Mouse (Mus musculus): ENCODE measurements around the gene Ggt7. TPM values are rescaled to one million over a fixed set of nuclear protein-coding genes. Genes with fewer than 3 reads are reported as not detected.
A peak's percentile ranks its signal among the peaks of the same experiment; 100 is the strongest.
"Not testable (repeated sequence)": the region's sequence is repeated elsewhere in the genome, so short reads cannot be mapped to it uniquely, and the experiment has no call there.

The Ggt7 gene
- polyA plus RNA-seq, 1 experiment from 2014 or later, result 1.0 TPM

- no peaks in the 10 kb centered on the region for H3K36me3 ChIP-seq (ENCODE audit: insufficient read depth, low read length)
- H3K27ac ChIP-seq (ENCODE audit: low read length), result no peak overlapping the region
- no peak overlapping the region for H3K9ac ChIP-seq (replicated peaks; ENCODE audit: low read depth)
- no peak for TF ChIP-seq CTCF (IDR thresholded peaks at IDR 0.05)
- no peak for TF ChIP-seq EP300 (IDR thresholded peaks at IDR 0.05)
- DNase-seq (ENCODE audit: low spot score) (no peak), ATAC-seq (no peak)
- H3K4me1 ChIP-seq (ENCODE audit: insufficient read depth, low read depth, low read length), result no peaks in the 10 kb centered on the region
- H3K4me2 ChIP-seq (replicated peaks; ENCODE audit: low read depth, low read length), result no peak overlapping the region
- no peak overlapping the region for H3K4me3 ChIP-seq (ENCODE audit: low read depth, low read length)
- 80% methylated on average over 7 of the region's 7 CpGs for WGBS
- H3K9me3 ChIP-seq (ENCODE audit: low read length), result no peaks in the 10 kb centered on the region
- no peaks in the 10 kb centered on the region for H3K27me3 ChIP-seq (replicated peaks; ENCODE audit: insufficient read depth, low read length)
These were observed 64.4 kb downstream of the Ggt7 start for GRCm38 (mm10) chr2:155453591-155453990.

- no peaks in the 10 kb centered on the region for H3K4me1 ChIP-seq (ENCODE audit: insufficient read depth, low read depth, low read length)
- ATAC-seq, result no peak
- H3K36me3 ChIP-seq (ENCODE audit: insufficient read depth, low read length), result no peaks in the 10 kb centered on the region
- WGBS, result 93% methylated on average over 5 of the region's 5 CpGs
- H3K9me3 ChIP-seq (ENCODE audit: low read length), result no peaks in the 10 kb centered on the region
- H3K4me2 ChIP-seq (replicated peaks; ENCODE audit: low read depth, low read length), result no peak overlapping the region
- DNase-seq (ENCODE audit: low spot score), result no peak
- no peak for TF ChIP-seq EP300 (IDR thresholded peaks at IDR 0.05)
- TF ChIP-seq CTCF (IDR thresholded peaks at IDR 0.05), result peak; percentile 49
- H3K4me3 ChIP-seq (ENCODE audit: low read depth, low read length), result no peak overlapping the region
- H3K27ac ChIP-seq (ENCODE audit: low read length), result no peak overlapping the region
- H3K27me3 ChIP-seq (replicated peaks; ENCODE audit: insufficient read depth, low read length), result no peaks in the 10 kb centered on the region
- H3K9ac ChIP-seq (replicated peaks; ENCODE audit: low read depth), result no peak overlapping the region
These were observed 66.8 kb downstream of the Ggt7 start for GRCm38 (mm10) chr2:155451256-155451655.

DNA sequence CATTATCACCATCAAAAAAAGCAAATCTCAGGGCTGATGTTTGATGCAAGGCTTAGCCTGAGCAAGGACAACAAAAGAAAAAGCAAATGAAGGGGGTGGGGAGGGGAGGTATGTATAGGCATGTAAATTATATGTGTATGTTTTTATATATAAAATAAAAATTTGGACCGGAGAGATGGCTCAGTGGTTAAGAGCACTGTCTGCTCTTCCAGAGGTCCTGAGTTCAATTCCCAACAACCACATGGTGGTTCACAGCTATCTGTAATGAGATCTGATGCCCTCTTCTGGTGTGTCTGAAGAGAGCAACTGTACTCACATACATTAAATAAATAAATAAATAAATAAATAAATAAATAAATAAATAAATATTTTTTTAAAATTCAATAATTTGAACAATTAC is 70.1 kb downstream of the Ggt7 start:
- not testable (repeated sequence) for H3K27me3 ChIP-seq (replicated peaks; ENCODE audit: insufficient read depth, low read length); ATAC-seq; H3K36me3 ChIP-seq (ENCODE audit: insufficient read depth, low read length); H3K9ac ChIP-seq (replicated peaks; ENCODE audit: low read depth); H3K27ac ChIP-seq (ENCODE audit: low read length); H3K4me1 ChIP-seq (ENCODE audit: insufficient read depth, low read depth, low read length); H3K4me3 ChIP-seq (ENCODE audit: low read depth, low read length); H3K9me3 ChIP-seq (ENCODE audit: low read length); H3K4me2 ChIP-seq (replicated peaks; ENCODE audit: low read depth, low read length); DNase-seq (ENCODE audit: low spot score)
- 96% methylated on average over 1 of the region's 1 CpGs for WGBS

- Histone ChIP-seq H3K27me3 (replicated peaks; ENCODE audit: insufficient read depth, low read length) (no peaks in the 10 kb centered on the region), H3K4me2 (replicated peaks; ENCODE audit: low read depth, low read length) (no peak overlapping the region), H3K9ac (replicated peaks; ENCODE audit: low read depth) (no peak overlapping the region), H3K27ac (ENCODE audit: low read length) (no peak overlapping the region), H3K4me1 (ENCODE audit: insufficient read depth, low read depth, low read length) (no peaks in the 10 kb centered on the region), H3K36me3 (ENCODE audit: insufficient read depth, low read length) (no peaks in the 10 kb centered on the region), H3K9me3 (ENCODE audit: low read length) (no peaks in the 10 kb centered on the region), H3K4me3 (ENCODE audit: low read depth, low read length) (no peak overlapping the region)
- WGBS, result 41% methylated on average over 2 of the region's 2 CpGs
- ATAC-seq, result no peak
- TF ChIP-seq EP300 (IDR thresholded peaks at IDR 0.05) (no peak), CTCF (IDR thresholded peaks at IDR 0.05) (no peak)
- no peak for DNase-seq (ENCODE audit: low spot score)
These were observed 74.6 kb downstream of the Ggt7 start for GRCm38 (mm10) chr2:155443446-155443845.

GRCm38 (mm10) chr2:155442916-155443315 is 75.1 kb downstream of the Ggt7 start:
- DNase-seq (ENCODE audit: low spot score) (no peak), ATAC-seq (no peak)
- Histone ChIP-seq H3K9me3 (ENCODE audit: low read length) (no peaks in the 10 kb centered on the region), H3K27ac (ENCODE audit: low read length) (no peak overlapping the region), H3K9ac (replicated peaks; ENCODE audit: low read depth) (no peak overlapping the region), H3K4me3 (ENCODE audit: low read depth, low read length) (no peak overlapping the region), H3K4me2 (replicated peaks; ENCODE audit: low read depth, low read length) (no peak overlapping the region), H3K36me3 (ENCODE audit: insufficient read depth, low read length) (no peaks in the 10 kb centered on the region), H3K27me3 (replicated peaks; ENCODE audit: insufficient read depth, low read length) (no peaks in the 10 kb centered on the region), H3K4me1 (ENCODE audit: insufficient read depth, low read depth, low read length) (no peaks in the 10 kb centered on the region)
- TF ChIP-seq CTCF (IDR thresholded peaks at IDR 0.05) (no peak), EP300 (IDR thresholded peaks at IDR 0.05) (no peak)
- 80% methylated on average over 4 of the region's 4 CpGs for WGBS

Other genes with a start within 250 kb of the Ggt7 start
- 382 and 428 TPM in 2 replicates for gene Map1lc3a, start 241.9 kb downstream of the Ggt7 start, polyA plus RNA-seq (2015; fragmentation: Nextera tagmentation; extraction: Ambion mirVana)
- 41.1 and 41.4 TPM in 2 replicates for gene Pigu, start 160.8 kb downstream of the Ggt7 start, polyA plus RNA-seq (2015; fragmentation: Nextera tagmentation; extraction: Ambion mirVana)
- 30.4 and 32.6 TPM in 2 replicates for gene Trp53inp2, start 137.2 kb downstream of the Ggt7 start, polyA plus RNA-seq (2015; fragmentation: Nextera tagmentation; extraction: Ambion mirVana)
- 16.7 and 20.0 TPM in 2 replicates for gene Ncoa6, start 44.3 kb downstream of the Ggt7 start, polyA plus RNA-seq (2015; fragmentation: Nextera tagmentation; extraction: Ambion mirVana)
- 15.0 and 16.8 TPM in 2 replicates for gene Acss2, start 289 bp downstream of the Ggt7 start, polyA plus RNA-seq (2015; fragmentation: Nextera tagmentation; extraction: Ambion mirVana)
- gene Gss, start 74.6 kb upstream of the Ggt7 start, polyA plus RNA-seq (2015; fragmentation: Nextera tagmentation; extraction: Ambion mirVana), result 37.1 and 39.4 TPM in 2 replicates
- gene Myh7b, start 93.0 kb upstream of the Ggt7 start, polyA plus RNA-seq (2015; fragmentation: Nextera tagmentation; extraction: Ambion mirVana), result 0.38 and 0.54 TPM in 2 replicates
- 83.5 and 86.0 TPM in 2 replicates for gene Trpc4ap, start 174.1 kb upstream of the Ggt7 start, polyA plus RNA-seq (2015; fragmentation: Nextera tagmentation; extraction: Ambion mirVana)
- 46.6 and 47.3 TPM in 2 replicates for gene Edem2, start 211.2 kb upstream of the Ggt7 start, polyA plus RNA-seq (2015; fragmentation: Nextera tagmentation; extraction: Ambion mirVana)
- not detected in 2 replicates for gene Gm17581, start 217.6 kb upstream of the Ggt7 start, polyA plus RNA-seq (2015; fragmentation: Nextera tagmentation; extraction: Ambion mirVana)
- 9.1 and 9.7 TPM in 2 replicates for gene Procr, start 232.9 kb upstream of the Ggt7 start, polyA plus RNA-seq (2015; fragmentation: Nextera tagmentation; extraction: Ambion mirVana)

Measured in lung, postnatal 0 days (tissue).